Mouse (Mus musculus) bone marrow, adult 2 months (tissue): ENCODE data around the gene Cnnm2.

Experiments used
- CTCF ChIP-seq: fragments of 200-500 bp; IDR thresholded peaks from 2 replicates; pipeline ENCODE4 v1.5.1; 2011; ENCODE audit warnings: low read length, control low read depth; ENCODE audit not compliant: control insufficient read depth, insufficient read depth
- POLR2A ChIP-seq: fragments of 200-500 bp; IDR thresholded peaks from 2 replicates; pipeline ENCODE4 v1.6.1; 2011; ENCODE audit warnings: low read depth, mild to moderate bottlenecking, control low read depth, low read length, borderline replicate concordance; ENCODE audit not compliant: control insufficient read depth

DNA sequence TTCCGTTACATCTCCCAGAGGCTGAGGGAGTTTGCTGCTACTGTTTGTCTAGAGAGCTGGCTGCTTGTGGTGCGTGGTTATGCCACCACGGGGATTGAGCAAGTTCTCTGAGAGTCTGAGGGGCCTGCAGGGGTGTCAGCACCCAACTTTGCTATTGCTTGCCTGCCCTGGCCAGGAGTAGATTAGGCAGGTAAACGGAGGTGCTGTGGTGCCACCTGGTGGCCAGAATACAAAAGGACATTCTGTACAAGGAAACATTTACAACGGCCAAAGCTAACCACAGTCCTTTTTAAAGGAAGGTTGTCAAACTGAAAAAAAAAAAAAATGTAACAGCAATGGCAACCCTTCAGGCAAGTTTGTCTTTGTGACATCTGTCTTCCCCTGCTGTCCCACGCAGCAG lies 108.1 kb downstream of the Cnnm2 start:
- TF ChIP-seq POLR2A (no peak), CTCF (peak; percentile 94)
